Mouse (Mus musculus) midbrain, embryonic 11.5 days (tissue): ENCODE measurements around the gene Cenpu. TPM values are rescaled to one million over a fixed set of nuclear protein-coding genes. Genes with fewer than 3 reads are reported as not detected.

Source experiments
- ATAC-seq: fragments of 200-750 bp; cut with Nextera tagmentation; 2 replicates; pipeline ENCODE4 v1.8.0; 2017; ENCODE audit warnings: moderate TSS enrichment, moderate library complexity; ENCODE audit not compliant: low FRiP score
- DNase-seq: peaks from one replicate; pipeline ENCODE4 v3.0.0; 2015; ENCODE audit warnings: low spot score; ENCODE audit errors: missing footprints
- H3K27ac ChIP-seq: fragments of 300-500 bp; sonication (generic); 2 replicates; pipeline ENCODE4 v1.5.1; 2014; ENCODE audit warnings: low read depth, low read length
- H3K27me3 ChIP-seq: fragments of 300-500 bp; sonication (generic); 2 replicates; pipeline ENCODE4 v1.6.1; 2014; ENCODE audit warnings: mild to moderate bottlenecking, low read length, moderate library complexity, mixed read lengths; ENCODE audit not compliant: control insufficient read depth, insufficient read depth
- H3K36me3 ChIP-seq: fragments of 300-500 bp; sonication (generic); 2 replicates; pipeline ENCODE4 v1.6.1; 2014; ENCODE audit warnings: mild to moderate bottlenecking, low read length, moderate library complexity, mixed read lengths; ENCODE audit not compliant: control insufficient read depth, insufficient read depth
- H3K4me1 ChIP-seq: fragments of 300-500 bp; sonication (generic); 2 replicates; pipeline ENCODE4 v1.6.1; 2014; ENCODE audit warnings: low read length; ENCODE audit not compliant: control insufficient read depth, insufficient read depth
- H3K4me2 ChIP-seq: fragments of 300-500 bp; sonication (generic); 2 replicates; pipeline ENCODE4 v1.6.1; 2014; ENCODE audit warnings: mild to moderate bottlenecking, moderate library complexity
- H3K4me3 ChIP-seq: fragments of 300-500 bp; sonication (generic); 2 replicates; pipeline ENCODE4 v1.5.1; 2014; ENCODE audit warnings: low read depth, low read length
- H3K9ac ChIP-seq: fragments of 300-500 bp; sonication (generic); 2 replicates; pipeline ENCODE4 v1.6.1; 2014; ENCODE audit warnings: low read length
- H3K9me3 ChIP-seq: fragments of 300-500 bp; sonication (generic); 2 replicates; pipeline ENCODE4 v1.6.1; 2016; ENCODE audit warnings: low read length; ENCODE audit not compliant: control insufficient read depth
- WGBS: fragments of 180-500 bp; shearing (Covaris S2); extraction: QIAGEN DNeasy Blood & Tissue Kit; methylation state at CpG from one replicate; pipeline ENCODE4 v1.1.7; 2014; 5-methylcytosine and 5-hydroxymethylcytosine counted together
- polyA plus RNA-seq: library from polyadenylated mRNA; unstranded; fragments of >200 nt; fragmentation: Nextera tagmentation; extraction: Ambion mirVana; gene quantifications from 2 replicates; pipeline ENCODE4 v1.2.1, GENCODE M21; 2014

Gene Cenpu
- polyA plus RNA-seq, 1 experiment from 2014 or later, result 32.6 TPM

DNA sequence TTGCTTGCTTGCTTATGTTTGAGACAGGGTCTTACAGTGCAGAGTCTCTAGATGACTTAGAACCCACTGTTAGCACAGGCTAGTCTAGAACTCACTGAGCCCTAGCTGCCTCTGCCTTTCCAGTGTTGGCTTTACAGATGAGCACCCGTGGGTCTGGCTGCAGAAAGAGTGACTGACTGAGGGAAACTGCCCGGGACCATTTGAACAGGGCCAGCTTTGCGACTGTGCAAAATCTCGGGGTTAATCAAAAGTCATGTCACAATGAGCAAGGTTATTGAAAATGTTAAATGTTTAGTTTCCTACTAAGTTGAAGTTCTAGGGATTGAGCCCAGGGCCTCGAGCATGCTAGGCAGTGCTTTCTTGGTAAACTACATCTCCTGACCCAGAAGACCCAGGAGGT lies 6.0 kb upstream of the Cenpu start:
- Histone ChIP-seq H3K4me2 (no peak overlapping the region), H3K4me3 (no peak overlapping the region), H3K4me1 (no peaks in the 10 kb centered on the region), H3K27ac (no peak overlapping the region), H3K36me3 (no peaks in the 10 kb centered on the region), H3K9ac (no peak overlapping the region), H3K27me3 (no peaks in the 10 kb centered on the region), H3K9me3 (no peaks in the 10 kb centered on the region)
- no peak for DNase-seq
- no peak for ATAC-seq
- WGBS, result 86% methylated on average over 5 of the region's 5 CpGs

DNA sequence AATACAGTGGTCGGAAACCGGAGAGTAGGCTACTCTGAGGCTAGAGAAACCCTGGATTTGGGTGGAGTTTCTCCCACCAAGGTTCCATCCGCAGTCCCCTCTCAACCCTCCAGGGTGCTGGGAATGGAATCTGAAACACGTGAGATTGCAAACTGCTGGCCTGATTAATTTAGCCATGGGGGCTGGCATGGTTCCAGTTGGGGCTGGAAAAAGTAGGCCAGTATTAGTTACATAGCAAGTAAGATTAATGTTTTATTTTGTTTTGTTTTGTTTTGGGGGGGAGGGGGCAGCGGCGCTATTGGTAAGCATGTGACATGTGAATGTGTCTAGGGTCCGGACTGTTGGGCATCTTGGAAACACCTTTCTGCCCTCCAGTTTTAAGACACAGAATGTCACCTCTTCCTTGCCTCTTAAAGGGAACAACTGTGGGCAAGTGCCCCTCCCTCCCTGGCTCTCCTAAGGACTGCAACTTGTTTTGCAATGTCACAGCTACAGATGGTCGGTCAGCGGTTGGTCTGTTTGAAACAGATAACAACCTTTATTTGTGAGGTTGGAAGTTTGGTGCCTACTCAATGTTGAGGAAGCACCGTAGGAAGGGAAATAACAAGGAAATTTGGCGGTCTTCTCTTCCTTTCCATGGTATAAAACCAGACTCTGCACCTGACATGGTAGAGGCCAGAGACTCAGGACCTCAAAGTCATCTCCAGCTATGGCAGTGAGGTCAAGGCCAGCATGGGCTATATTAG lies 5.2 kb upstream of the Cenpu start:
- no peak for ATAC-seq
- no peak overlapping the region for H3K27ac ChIP-seq

DNA sequence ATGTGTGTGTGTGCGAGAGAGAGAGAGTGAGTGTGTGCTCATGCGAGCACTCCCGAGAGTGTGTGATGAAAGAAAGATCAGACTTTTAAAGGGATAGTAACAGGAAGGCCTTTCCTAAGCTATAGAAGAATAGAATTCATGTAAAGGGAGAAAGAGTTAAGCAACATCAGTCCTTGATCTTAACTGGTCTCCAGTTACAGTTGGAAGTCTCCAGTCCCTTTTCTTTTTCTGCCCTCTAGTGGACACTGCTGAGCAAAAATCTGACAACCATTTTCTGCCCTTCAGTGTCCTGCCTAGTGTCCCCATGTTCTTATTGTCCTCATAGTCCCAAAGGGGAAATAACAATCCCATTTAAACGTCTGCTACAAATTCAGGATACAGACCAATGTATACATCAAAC lies 4.6 kb upstream of the Cenpu start:
- Histone ChIP-seq H3K4me2 (no peak overlapping the region), H3K36me3 (no peaks in the 10 kb centered on the region), H3K4me3 (no peak overlapping the region), H3K9ac (no peak overlapping the region), H3K4me1 (peaks cover 3% of the 10 kb centered on the region), H3K9me3 (no peaks in the 10 kb centered on the region), H3K27me3 (no peaks in the 10 kb centered on the region), H3K27ac (no peak overlapping the region)
- DNase-seq (peak; percentile 93), ATAC-seq (no peak)
- WGBS, result 65% methylated on average over 4 of the region's 4 CpGs

More for the DNA sequence above, 5.2 kb upstream of the Cenpu start:
- H3K36me3 ChIP-seq, result no peaks in the 10 kb centered on the region
- no peak overlapping the region for H3K4me2 ChIP-seq
- no peak for DNase-seq
- no peaks in the 10 kb centered on the region for H3K9me3 ChIP-seq
- H3K27me3 ChIP-seq, result no peaks in the 10 kb centered on the region
- 77% methylated on average over 11 of the region's 11 CpGs for WGBS
- H3K4me3 ChIP-seq, result no peak overlapping the region
- no peak overlapping the region for H3K9ac ChIP-seq
- peaks cover 2% of the 10 kb centered on the region; the same call in 1 of the 2 replicates for H3K4me1 ChIP-seq

DNA sequence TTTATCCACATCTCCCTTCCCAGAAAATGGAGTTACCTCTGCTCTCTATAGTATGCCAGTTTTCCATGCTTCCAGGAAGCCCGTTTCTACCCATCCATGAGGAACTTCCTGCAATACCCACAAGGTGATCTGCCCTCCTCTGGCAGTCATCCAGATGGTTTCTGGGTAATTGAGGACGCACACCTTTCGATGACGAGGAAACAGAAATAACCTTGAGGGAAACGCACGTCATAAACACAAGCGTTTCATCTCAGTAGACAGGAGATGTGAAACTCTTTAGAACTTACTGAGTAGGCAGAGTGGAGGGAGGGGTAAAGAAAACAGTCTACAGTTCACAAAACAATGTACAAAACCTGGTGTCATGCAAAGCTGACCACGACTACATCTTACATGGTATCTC lies 1.8 kb upstream of the Cenpu start:
- H3K27me3 ChIP-seq, result no peaks in the 10 kb centered on the region
- WGBS, result 89% methylated on average over 8 of the region's 8 CpGs

DNA sequence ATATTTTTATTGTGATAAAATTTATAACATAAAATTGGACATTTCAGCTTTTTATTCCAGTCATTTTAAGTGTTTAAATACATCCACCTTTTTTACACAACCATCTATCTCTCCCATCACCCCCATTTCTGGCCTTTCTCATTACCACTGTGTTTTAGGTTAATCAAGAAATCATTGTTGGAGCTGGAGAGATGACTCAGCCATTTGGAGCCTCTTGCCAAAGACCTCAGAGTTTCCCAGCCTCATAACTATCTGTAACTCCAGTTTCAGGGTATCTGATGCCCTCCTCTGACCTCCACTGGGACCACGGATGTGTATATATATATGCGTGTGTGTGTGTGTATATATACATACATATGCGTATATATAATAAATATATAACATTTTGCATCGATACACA lies 799 bp upstream of the Cenpu start:
- Histone ChIP-seq H3K9ac (no peak overlapping the region), H3K4me2 (peak overlapping the region; percentile 53), H3K27me3 (no peaks in the 10 kb centered on the region), H3K36me3 (no peaks in the 10 kb centered on the region), H3K27ac (no peak overlapping the region), H3K4me3 (peak overlapping the region; percentile 74), H3K9me3 (no peaks in the 10 kb centered on the region), H3K4me1 (peaks cover 10% of the 10 kb centered on the region)
- 51% methylated on average over 4 of the region's 4 CpGs for WGBS
- no peak for DNase-seq
- ATAC-seq, result 0 out of 2 replicates have a peak, but pooled peaks have one; percentile 23

More for the DNA sequence above, 1.8 kb upstream of the Cenpu start:
- H3K36me3 ChIP-seq, result no peaks in the 10 kb centered on the region
- no peaks in the 10 kb centered on the region for H3K9me3 ChIP-seq
- H3K4me3 ChIP-seq, result no peak overlapping the region
- DNase-seq (no peak), ATAC-seq (no peak)
- no peak overlapping the region for H3K9ac ChIP-seq
- H3K27ac ChIP-seq, result no peak overlapping the region
- no peak overlapping the region for H3K4me2 ChIP-seq
- peaks cover 10% of the 10 kb centered on the region for H3K4me1 ChIP-seq

DNA sequence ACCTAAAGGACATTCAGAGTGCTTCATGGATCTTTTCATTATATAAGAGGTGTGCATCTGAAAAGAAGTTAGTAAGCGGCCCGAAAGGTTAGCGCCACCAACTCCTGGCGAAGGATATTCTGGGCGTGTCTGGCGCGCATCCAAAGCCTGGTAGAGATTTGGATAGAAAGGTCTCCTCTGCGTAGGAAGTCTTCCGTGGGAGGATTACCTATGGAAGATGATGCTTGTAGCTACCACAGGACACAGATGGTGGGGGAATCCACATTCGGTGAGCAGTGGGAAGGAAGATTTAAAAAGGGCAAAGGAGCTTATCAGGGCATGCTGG lies 575 bp downstream of the Cenpu start:
- Histone ChIP-seq H3K9me3 (no peaks in the 10 kb centered on the region), H3K27ac (no peak overlapping the region), H3K4me3 (peak overlapping the region; percentile 74), H3K4me2 (peak overlapping the region; percentile 80), H3K27me3 (no peaks in the 10 kb centered on the region), H3K9ac (peak overlapping the region; percentile 67), H3K4me1 (peaks cover 10% of the 10 kb centered on the region), H3K36me3 (no peaks in the 10 kb centered on the region)
- 5% methylated on average over 10 of the region's 10 CpGs for WGBS
- ATAC-seq, result no peak
- DNase-seq, result no peak

DNA sequence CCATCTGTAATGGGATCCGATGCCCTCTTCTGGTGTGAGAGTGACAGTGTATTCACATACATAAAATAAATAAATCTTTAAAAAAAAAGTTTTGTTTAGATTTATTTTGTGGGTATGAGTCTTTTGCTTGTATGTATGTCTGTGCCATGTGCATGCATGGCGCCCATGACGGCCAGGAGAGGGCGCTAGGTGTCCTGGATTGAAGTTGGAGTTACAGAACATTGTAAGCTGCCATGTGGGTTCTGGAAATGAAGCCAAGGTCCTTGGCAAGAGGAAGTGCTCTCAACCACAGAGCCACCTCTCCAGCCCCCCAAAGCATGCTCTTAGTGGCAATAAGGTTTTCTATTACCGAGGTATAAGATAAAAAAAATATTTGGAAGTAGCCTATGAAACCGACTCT lies 7.6 kb downstream of the Cenpu start:
- Histone ChIP-seq H3K9me3 (no peaks in the 10 kb centered on the region), H3K4me1 (no peaks in the 10 kb centered on the region), H3K4me3 (no peak overlapping the region), H3K27me3 (no peaks in the 10 kb centered on the region), H3K36me3 (peaks cover 2% of the 10 kb centered on the region; the same call in 1 of the 2 replicates), H3K4me2 (no peak overlapping the region), H3K27ac (no peak overlapping the region), H3K9ac (no peak overlapping the region)
- no peak for DNase-seq
- WGBS, result 82% methylated on average over 6 of the region's 6 CpGs
- ATAC-seq, result no peak

DNA sequence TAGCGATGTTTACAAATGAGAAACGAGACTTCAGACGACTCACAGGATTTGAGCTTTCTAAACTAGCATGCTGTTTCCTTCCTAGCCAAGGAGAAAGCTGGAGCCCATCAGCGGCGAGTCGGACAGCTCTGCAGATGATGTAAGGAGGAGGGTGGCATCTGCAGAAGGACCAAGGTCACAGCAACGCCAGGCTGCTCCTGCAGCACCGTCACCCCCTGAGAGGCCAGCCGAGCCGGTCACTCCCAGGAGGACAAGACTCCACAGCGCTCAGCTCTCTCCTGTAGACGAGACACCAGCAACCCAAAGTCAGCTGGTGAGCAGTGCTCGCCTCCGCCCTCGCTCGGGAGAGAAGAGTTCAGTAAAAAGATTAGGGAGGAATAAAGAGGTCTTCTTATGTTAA lies 10.5 kb downstream of the Cenpu start:
- 93% methylated on average over 16 of the region's 16 CpGs for WGBS
- Histone ChIP-seq H3K36me3 (peaks cover 5% of the 10 kb centered on the region; the same call in 1 of the 2 replicates), H3K4me1 (no peaks in the 10 kb centered on the region), H3K27ac (no peak overlapping the region), H3K4me2 (no peak overlapping the region), H3K9ac (no peak overlapping the region), H3K4me3 (no peak overlapping the region), H3K9me3 (no peaks in the 10 kb centered on the region), H3K27me3 (no peaks in the 10 kb centered on the region)
- DNase-seq (no peak), ATAC-seq (no peak)

DNA sequence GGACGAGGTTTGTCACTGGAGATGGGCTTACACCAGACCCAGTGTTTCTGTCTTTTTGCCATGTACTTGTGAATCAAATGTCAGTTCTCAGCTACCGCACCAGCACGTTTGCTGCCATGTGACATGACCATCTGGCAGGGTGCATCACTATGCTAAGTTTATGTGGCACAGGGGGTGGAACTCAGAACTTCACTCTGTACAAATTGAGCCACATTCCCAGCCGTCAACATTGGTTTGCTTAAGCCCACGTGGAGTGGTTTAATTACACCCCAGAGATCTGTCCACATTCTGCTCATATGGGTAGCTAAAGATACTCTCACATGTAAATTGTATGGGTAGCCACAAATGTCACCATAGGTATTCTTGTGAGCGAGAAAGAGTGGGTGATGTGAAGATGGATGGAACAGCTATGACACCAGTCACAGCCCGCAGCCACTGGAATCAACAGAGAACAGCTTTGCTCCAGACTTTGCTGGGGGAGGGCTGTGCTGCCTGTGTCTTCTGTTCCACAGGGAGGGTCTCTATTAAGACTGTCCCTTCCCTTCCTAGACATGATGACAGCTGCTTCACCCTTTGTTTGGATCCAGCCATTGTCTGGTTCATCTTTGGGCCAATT lies 15.2 kb downstream of the Cenpu start:
- Histone ChIP-seq H3K27me3 (no peaks in the 10 kb centered on the region), H3K36me3 (peaks cover 5% of the 10 kb centered on the region; the same call in 1 of the 2 replicates), H3K4me2 (no peak overlapping the region), H3K9me3 (no peaks in the 10 kb centered on the region), H3K4me3 (no peak overlapping the region), H3K9ac (no peak overlapping the region), H3K27ac (no peak overlapping the region), H3K4me1 (no peaks in the 10 kb centered on the region)
- 88% methylated on average over 7 of the region's 7 CpGs for WGBS
- ATAC-seq (no peak), DNase-seq (no peak)
